Mouse (Mus musculus) kidney, postnatal 0 days (tissue): Measurements from ENCODE around the gene Adcy1. TPM values are rescaled to one million over a fixed set of nuclear protein-coding genes. Genes with fewer than 3 reads are reported as not detected.

Source experiments
- ATAC-seq: fragments of 200-750 bp; cut with Nextera tagmentation; replicated peaks from 2 replicates; pipeline ENCODE4 v1.8.0; 2017; ENCODE audit warnings: low read depth, moderate number of reproducible peaks, moderate TSS enrichment, moderate library complexity; ENCODE audit not compliant: low FRiP score
- DNase-seq: peaks from one replicate; pipeline ENCODE4 v3.0.0-alpha.2; 2016; ENCODE audit warnings: low spot score
- H3K27ac ChIP-seq: fragments of 300-500 bp; sonication (generic); 2 replicates; pipeline ENCODE4 v1.5.1; 2014; ENCODE audit warnings: mild to moderate bottlenecking
- H3K27me3 ChIP-seq: fragments of 300-500 bp; sonication (generic); 2 replicates; pipeline ENCODE4 v1.6.1; 2014; ENCODE audit warnings: low read length, mixed read lengths; ENCODE audit not compliant: insufficient read depth
- H3K36me3 ChIP-seq: fragments of 300-500 bp; sonication (generic); 2 replicates; pipeline ENCODE4 v1.6.1; 2014; ENCODE audit warnings: low read length, mixed read lengths; ENCODE audit not compliant: insufficient read depth
- H3K4me1 ChIP-seq: fragments of 300-500 bp; sonication (generic); replicated peaks from 2 replicates; pipeline ENCODE4 v1.6.1; 2014; ENCODE audit warnings: antibody characterized with exemption, low read length, mixed read lengths; ENCODE audit not compliant: insufficient read depth
- H3K4me2 ChIP-seq: fragments of 300-500 bp; sonication (generic); 2 replicates; pipeline ENCODE4 v1.6.1; 2014; ENCODE audit warnings: mild to moderate bottlenecking, low read length, moderate library complexity, mixed read lengths
- H3K4me3 ChIP-seq: fragments of 300-500 bp; sonication (generic); replicated peaks from 2 replicates; pipeline ENCODE4 v1.5.1; 2014; ENCODE audit warnings: low read depth, low read length
- H3K9ac ChIP-seq: fragments of 300-500 bp; sonication (generic); 2 replicates; pipeline ENCODE4 v1.6.1; 2014; ENCODE audit warnings: low read depth, low read length
- H3K9me3 ChIP-seq: fragments of 300-500 bp; sonication (generic); replicated peaks from 2 replicates; pipeline ENCODE4 v1.6.1; 2016; ENCODE audit warnings: low read length, inconsistent platforms, mixed read lengths
- CTCF ChIP-seq: IDR thresholded peaks from 2 replicates; pipeline ENCODE4 v1.5.1; 2016; ENCODE audit warnings: antibody characterized with exemption, low read depth, mild to moderate bottlenecking, moderate library complexity
- WGBS: fragments of 180-500 bp; shearing (Covaris S2); extraction: QIAGEN DNeasy Blood & Tissue Kit; methylation state at CpG from one replicate; pipeline ENCODE4 v1.1.7; 2014; 5-methylcytosine and 5-hydroxymethylcytosine counted together
- polyA plus RNA-seq: library from polyadenylated mRNA; unstranded; fragments of >200 nt; fragmentation: Nextera tagmentation; extraction: Ambion mirVana; gene quantifications from 2 replicates; pipeline ENCODE4 v1.2.1, GENCODE M21; 2015

Gene Adcy1
- polyA plus RNA-seq, 1 experiment from 2014 or later = 1.8 TPM

DNA sequence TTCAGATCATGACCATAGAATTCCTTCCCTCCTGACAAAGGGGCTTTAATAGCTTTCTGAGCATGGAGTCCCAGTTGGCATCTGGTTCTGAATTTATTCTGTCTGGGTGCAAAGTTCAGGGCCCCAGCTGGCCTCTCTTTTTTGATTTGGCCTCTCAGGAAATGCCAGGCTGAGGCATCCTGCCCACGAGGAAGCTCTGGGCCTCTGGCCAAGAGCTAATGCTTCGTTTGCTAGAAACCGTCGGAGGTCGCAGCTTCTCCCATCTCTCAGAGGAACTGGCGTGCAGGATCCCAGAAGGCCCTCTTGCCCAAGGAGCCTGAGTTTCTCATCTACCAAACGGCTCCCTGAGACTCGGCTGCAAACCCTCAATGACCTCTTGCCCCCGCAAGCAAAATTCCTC, 147.9 kb downstream of the Adcy1 start:
- no peaks in the 10 kb centered on the region for H3K9me3 ChIP-seq
- peak overlapping the region; percentile 21; the same call in 1 of the 2 replicates for H3K4me3 ChIP-seq
- no peak overlapping the region for H3K27ac ChIP-seq
- peak; percentile 38 for DNase-seq
- TF ChIP-seq CTCF = no peak
- H3K27me3 ChIP-seq = peaks cover 8% of the 10 kb centered on the region; the same call in 1 of the 2 replicates
- ATAC-seq = no peak
- H3K9ac ChIP-seq = no peak overlapping the region
- H3K4me1 ChIP-seq = 0 out of 2 replicates have a peak, but pooled peaks cover 9% of the 10 kb centered on the region
- peak overlapping the region; percentile 44 for H3K4me2 ChIP-seq
- 16% methylated on average over 9 of the region's 9 CpGs for WGBS
- H3K36me3 ChIP-seq = peaks cover 14% of the 10 kb centered on the region; the same call in 1 of the 2 replicates

DNA sequence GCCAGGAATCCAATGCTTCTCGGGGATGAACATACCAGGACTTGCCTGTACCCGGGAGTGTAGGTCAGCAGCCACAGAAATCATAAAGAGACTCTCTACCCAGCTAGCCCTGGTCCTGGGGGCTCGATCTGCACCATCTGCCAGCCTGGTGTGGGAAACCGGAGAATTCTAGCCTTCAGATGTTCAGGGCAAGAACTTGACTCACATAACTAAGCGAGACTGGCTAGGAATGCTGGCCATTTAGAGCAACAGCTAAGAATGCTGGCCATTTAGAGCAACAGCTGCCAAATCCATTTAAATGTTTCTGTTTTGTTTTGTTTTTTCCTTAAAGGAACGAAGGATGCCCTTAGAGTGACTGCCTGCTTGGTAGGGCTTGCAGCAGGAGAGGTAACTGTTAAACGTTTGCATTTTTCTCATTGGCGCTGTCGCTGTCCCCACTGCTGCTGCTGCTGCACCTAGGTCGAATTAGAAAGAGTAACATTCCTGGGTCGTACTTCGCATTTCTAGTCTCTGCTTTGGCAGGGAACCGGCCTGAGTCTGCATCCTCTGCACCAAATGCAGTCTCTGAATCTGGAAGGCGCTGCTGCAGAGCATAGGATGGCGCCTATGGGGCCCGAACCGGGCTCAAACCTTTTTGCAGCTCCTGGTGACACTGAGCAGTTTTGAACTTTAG, 149.0 kb downstream of the Adcy1 start:
- Histone ChIP-seq H3K9me3 (no peaks in the 10 kb centered on the region), H3K27ac (no peak overlapping the region), H3K4me3 (peak overlapping the region; percentile 62), H3K4me1 (0 out of 2 replicates have a peak, but pooled peaks cover 9% of the 10 kb centered on the region), H3K36me3 (peaks cover 11% of the 10 kb centered on the region; the same call in 1 of the 2 replicates), H3K27me3 (peaks cover 8% of the 10 kb centered on the region; the same call in 1 of the 2 replicates), H3K4me2 (peak overlapping the region; percentile 85), H3K9ac (0 out of 2 replicates have a peak overlapping the region, but pooled peaks have one; percentile 62)
- ATAC-seq (no peak), DNase-seq (peak; percentile 44)
- WGBS = 13% methylated on average over 17 of the region's 17 CpGs
- TF ChIP-seq CTCF = no peak

DNA sequence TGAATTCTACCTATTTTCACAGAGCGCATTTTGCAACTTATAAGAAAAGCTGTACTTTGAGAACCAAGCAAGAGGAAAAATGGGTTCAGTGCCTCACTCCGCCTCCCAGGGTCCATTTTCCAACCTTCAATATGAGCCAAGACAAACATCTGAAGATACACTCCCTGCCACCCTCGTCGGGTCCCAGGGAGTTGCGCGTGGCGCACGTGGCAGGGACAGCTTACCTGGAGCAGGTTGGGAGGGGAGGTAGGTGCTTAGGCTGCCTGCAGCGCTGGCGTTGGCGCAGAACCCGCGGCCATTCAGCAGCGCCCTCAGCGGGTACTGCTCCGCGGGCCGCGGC, 149.8 kb downstream of the Adcy1 start:
- peak overlapping the region; percentile 62 for H3K4me3 ChIP-seq
- DNase-seq (no peak), ATAC-seq (no peak; the same call in 1 of the 2 replicates)
- peaks cover 8% of the 10 kb centered on the region; the same call in 1 of the 2 replicates for H3K27me3 ChIP-seq
- H3K9ac ChIP-seq = peak overlapping the region; percentile 62
- WGBS = 2% methylated on average over 19 of the region's 19 CpGs
- no peaks in the 10 kb centered on the region for H3K9me3 ChIP-seq
- H3K4me2 ChIP-seq = peak overlapping the region; percentile 85
- H3K36me3 ChIP-seq = peaks cover 10% of the 10 kb centered on the region; the same call in 1 of the 2 replicates
- H3K27ac ChIP-seq = peak overlapping the region; percentile 66; the same call in 1 of the 2 replicates
- 0 out of 2 replicates have a peak, but pooled peaks cover 9% of the 10 kb centered on the region for H3K4me1 ChIP-seq
- no peak for TF ChIP-seq CTCF

DNA sequence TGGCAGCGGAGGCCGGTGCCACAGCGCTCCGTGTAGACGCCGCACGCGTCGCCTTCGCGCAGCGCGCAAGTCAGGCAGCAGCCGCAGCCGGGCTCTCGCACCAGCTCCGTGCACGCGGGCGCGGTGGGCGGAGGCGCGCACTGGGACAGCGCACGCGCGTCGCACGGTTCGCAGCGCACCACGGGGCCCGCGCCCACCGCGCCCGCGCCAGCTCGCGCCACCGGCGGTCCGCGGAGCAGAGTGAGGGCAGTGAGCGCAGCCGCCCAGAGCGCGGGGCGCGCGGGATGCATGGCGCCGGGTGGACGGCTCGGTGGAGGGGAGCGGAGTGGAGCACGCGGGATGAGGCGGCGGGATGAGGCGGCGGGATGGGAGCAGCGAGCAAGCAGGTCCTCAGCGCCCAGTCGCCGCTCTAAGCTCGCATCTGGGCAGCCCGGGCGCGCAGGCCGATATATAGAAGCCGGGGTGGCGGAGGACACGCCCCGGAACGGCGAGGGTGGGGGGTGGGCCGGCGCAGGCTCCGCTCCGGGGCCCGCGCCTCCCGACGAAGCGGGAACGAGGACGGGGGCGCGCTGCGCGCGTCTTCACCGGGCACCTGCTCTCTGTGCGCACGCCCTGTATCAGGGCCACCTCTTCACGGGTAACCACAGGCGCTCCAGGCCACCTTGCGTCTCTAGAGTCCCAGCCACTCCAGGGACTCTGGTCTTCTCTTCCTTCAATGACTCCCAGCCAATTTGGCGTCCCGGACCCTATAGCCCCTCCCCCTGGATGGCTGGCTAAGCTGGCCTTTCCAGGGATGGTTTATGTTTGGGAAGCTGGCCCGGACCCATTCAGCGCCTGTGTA, 150.4 kb downstream of the Adcy1 start, which contains the start of gene Igfbp3:
Gene Igfbp3 (minus strand): TSS at position 423 of the 841 bp plus-strand sequence.
- under 1% methylated on average over 50 of the region's 104 CpGs for WGBS
- H3K27me3 ChIP-seq = peaks cover 8% of the 10 kb centered on the region; the same call in 1 of the 2 replicates
- H3K9ac ChIP-seq = peak within 1 kb of the TSS; percentile 62
- H3K4me2 ChIP-seq = peak within 1 kb of the TSS; percentile 85
- H3K27ac ChIP-seq = peak within 1 kb of the TSS; percentile 66; the same call in 1 of the 2 replicates
- H3K4me3 ChIP-seq = peak within 1 kb of the TSS; percentile 62
- ATAC-seq = peak; percentile 72
- TF ChIP-seq CTCF = no peak
- H3K4me1 ChIP-seq = 0 out of 2 replicates have a peak, but pooled peaks cover 9% of the 10 kb centered on the region
- H3K9me3 ChIP-seq = no peaks in the 10 kb centered on the region
- DNase-seq = peak; percentile 57
- H3K36me3 ChIP-seq = 0 out of 2 replicates have a peak, but pooled peaks cover 8% of the 10 kb centered on the region

DNA sequence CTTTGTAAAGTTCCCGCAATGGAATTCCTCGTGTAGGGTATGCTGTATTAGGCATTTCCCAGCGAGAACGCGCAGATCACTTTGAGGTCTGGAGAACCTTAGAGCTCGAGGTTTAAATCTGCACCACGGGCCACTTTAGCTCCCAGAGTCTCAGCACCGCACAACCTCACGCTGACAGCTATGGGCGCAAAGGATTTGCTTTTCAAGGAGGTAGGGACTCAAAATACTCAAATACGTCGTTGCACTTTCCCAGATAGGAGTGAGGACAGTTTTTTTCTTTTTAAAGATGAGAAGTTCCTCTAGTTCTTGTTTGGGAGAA, 151.0 kb downstream of the Adcy1 start:
- H3K9me3 ChIP-seq = no peaks in the 10 kb centered on the region
- DNase-seq (no peak), ATAC-seq (no peak)
- H3K27me3 ChIP-seq = peaks cover 8% of the 10 kb centered on the region; the same call in 1 of the 2 replicates
- H3K27ac ChIP-seq = peak overlapping the region; percentile 66; the same call in 1 of the 2 replicates
- TF ChIP-seq CTCF = no peak
- 2% methylated on average over 12 of the region's 12 CpGs for WGBS
- 0 out of 2 replicates have a peak, but pooled peaks cover 9% of the 10 kb centered on the region for H3K4me1 ChIP-seq
- peak overlapping the region; percentile 5; the same call in 1 of the 2 replicates for H3K9ac ChIP-seq
- peak overlapping the region; percentile 62 for H3K4me3 ChIP-seq
- 0 out of 2 replicates have a peak, but pooled peaks cover 5% of the 10 kb centered on the region for H3K36me3 ChIP-seq
- H3K4me2 ChIP-seq = peak overlapping the region; percentile 85

DNA sequence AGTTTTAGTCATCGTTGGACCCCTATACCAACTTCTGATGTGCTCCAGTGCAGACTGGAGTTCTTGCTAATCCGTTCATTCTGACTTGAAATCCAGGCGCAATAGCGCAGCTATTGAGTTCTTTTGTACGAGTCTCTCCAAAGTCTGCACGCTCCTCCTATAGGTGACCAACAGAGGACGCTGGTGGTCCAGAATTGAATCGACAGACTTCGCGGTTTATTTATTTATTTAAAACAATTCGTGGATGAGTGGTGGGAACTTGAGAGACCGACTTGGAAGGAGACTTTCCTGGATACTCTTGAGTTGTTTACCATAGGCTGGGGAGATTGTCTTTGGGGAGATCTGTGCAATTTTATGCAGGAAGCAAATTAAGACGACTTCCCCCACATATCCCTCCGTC, 151.5 kb downstream of the Adcy1 start:
- H3K9ac ChIP-seq = no peak overlapping the region
- H3K4me1 ChIP-seq = 0 out of 2 replicates have a peak, but pooled peaks cover 9% of the 10 kb centered on the region
- H3K4me3 ChIP-seq = peak overlapping the region; percentile 62; the same call in 1 of the 2 replicates
- H3K36me3 ChIP-seq = 0 out of 2 replicates have a peak, but pooled peaks cover under 1% of the 10 kb centered on the region
- ATAC-seq (no peak), DNase-seq (peak; percentile 95)
- 6% methylated on average over 14 of the region's 14 CpGs for WGBS
- no peaks in the 10 kb centered on the region for H3K9me3 ChIP-seq
- peaks cover 8% of the 10 kb centered on the region; the same call in 1 of the 2 replicates for H3K27me3 ChIP-seq
- H3K4me2 ChIP-seq = peak overlapping the region; percentile 85; the same call in 1 of the 2 replicates
- H3K27ac ChIP-seq = no peak overlapping the region; the same call in 1 of the 2 replicates
- TF ChIP-seq CTCF = peak; percentile 86
